Mouse (Mus musculus) monocyte, adult 5-6 weeks (primary cell): Measurements from ENCODE around the gene Camta1. TPM values are rescaled to one million over a fixed set of nuclear protein-coding genes. Genes with fewer than 3 reads are reported as not detected.

Experiments used
- ATAC-seq: fragments of 153-309, 156-312 bp; replicated peaks from 2 replicates; pipeline ENCODE4 v1.8.0; 2017; ENCODE audit warnings: mild to moderate bottlenecking; ENCODE audit not compliant: low TSS enrichment, insufficient number of reproducible peaks, severe bottlenecking, poor library complexity, low FRiP score
- total RNA-seq: library from RNA; stranded (forward); fragments of 200-1000, 200-491, 200-594 nt; gene quantifications from 3 replicates; pipeline ENCODE4 v1.2.3, GENCODE M21; 2017

Gene Camta1
- total RNA-seq, 1 experiment from 2014 or later, result 22.1 TPM

DNA sequence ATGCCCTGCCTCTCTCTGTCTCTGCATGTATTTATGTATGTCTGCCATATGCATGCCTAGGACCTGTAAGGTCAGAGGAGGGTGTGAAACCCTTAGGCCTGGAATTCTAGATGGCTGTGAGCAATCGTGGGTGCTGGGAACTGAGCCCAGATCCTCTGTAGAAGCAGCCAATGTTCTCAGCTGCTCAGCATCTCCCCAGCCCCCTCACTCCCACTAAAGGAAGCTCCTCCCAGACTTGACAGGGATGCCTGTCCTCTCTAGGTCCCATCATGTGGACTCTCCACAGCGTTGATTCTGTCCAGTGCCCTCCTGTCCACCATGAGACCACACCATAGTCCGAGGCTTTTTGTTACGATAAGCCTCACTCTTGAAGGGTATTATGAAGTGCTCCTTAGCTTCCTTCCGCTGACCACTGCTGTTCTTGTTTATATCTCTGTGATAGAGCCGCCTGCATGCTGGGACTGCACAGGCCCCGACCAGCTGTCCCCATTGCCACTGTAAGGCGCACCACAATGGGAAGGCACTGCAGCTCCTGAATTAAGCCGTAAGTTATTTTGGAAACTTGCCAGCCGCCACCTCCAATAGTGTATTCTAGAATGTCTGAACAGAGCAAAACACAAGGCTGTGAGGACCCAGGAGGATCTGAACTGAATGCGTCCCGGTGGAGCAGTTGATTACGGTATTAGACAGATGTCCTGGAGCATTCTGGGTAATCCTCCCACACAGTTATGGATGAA lies 905.1 kb downstream of the Camta1 start:
- no peak for ATAC-seq

DNA sequence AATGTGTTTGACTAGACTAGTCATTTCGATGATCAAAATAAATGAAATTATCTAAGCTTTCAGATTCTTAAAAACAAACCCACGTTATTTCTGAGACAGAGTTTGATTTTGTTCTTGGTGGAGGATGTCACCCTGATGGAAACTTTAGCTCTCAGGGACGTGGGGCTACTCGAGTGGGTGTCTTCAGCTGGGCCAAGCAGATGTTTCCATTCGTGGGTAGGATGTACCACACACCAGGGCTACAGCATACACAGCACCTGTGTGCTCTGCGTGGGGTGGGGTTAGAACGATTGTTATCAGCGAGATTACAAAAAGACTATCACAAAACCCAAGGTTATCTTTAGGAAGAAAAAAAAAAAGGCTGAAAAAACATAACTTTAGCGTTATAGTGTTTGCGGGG lies 910.7 kb downstream of the Camta1 start:
- ATAC-seq, result no peak

DNA sequence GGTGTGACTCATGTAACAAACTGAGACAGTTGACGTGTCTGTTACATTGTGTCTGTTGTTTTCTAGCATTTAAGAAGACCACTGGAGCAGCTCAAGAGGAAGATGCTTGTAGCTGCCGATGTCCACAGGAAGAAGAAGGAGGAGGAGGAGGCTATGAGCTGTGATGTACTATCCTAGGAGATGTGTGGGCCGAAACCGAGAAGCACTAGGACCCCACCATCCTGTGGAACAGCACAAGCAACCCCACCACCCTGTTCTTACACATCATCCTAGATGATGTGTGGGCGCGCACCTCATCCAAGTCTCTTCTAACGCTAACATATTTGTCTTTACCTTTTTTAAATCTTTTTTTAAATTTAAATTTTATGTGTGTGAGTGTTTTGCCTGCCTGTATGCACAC lies 917.0 kb downstream of the Camta1 start:
- no peak for ATAC-seq

DNA sequence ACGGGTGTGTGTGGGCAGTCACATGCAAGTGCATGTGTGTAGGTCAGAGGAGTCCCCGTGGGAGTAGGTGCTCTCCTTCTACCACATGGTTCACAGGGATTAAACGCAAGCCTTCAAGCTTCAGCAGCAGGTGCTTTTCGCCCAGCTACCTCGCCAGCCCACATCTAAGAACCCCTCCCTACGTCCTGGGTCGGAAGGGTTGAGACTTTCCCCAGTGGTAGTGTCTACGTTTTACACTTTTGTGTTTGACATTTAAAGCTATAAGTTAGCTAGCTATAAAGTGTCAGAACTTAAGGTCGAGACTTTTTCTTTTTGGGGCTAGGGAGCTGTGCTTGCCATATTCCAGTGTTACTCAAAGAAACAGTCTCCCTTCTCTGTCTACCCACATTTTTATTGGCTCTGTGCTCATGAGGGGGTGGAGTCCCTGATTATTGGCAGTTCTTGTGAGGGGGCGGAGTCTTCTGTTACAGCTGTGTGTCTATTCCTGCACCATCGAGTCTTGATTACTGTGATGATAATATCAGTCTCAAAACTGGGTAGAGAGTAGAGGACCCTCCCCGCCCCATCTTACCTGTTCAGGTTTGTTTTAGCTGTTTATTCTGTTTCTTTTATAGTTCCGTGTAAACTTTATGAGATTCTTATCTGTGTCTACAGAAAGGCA lies 921.6 kb downstream of the Camta1 start:
- ATAC-seq, result no peak

DNA sequence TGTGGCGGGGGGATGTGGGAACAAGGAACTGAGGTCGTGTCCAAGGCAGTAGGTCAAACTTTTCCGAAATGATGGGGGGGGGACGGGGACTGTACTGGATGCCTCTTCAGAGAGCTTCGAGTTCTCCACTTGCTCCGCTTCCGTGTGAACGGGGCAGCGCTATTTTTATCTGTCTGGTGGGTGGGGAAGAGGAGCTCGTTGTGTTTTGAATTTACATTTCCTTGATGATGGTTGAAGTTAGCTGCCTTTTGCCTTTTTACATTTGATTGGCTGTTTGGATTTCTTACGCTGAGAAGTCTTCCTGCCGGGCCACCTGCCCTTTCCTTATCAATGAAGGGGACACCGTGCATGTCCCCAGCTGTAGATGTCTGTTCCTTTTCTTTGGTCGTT lies 923.6 kb downstream of the Camta1 start:
- no peak for ATAC-seq

DNA sequence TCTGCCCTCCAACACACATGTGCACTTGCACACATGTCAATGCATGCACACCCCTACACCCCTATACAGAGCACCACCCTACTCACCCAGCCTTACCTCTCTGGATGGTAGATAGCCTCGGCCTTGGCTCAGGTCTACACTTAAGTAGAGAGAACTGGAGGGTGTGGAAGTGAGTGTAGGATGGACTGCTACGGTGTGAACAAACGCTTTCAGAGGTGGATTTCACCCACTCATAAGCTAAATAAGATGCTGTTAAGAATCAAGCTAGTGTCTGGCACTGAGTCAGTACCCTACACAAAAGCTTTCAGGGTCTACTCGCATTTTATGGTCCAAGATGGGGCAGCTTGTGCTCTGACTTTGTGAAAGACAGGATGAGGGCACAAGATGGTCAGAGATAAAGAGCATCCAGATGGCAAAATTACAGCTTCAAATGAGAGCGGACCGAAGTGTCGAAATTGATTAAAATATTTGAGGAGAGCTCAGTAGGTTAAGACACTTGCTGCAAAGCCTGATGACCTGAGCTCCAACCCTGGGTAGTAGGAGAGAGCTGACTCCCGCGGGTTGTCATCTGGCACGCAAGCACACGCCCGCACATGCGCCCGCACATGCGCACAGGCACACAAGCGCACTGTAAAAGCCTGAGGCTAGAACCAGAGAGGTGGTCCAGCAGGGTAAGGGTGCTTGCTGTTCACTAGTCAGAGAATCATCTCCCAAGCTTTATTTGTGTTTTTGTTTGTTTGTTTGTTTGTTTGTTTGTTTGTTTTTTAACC lies 924.2 kb downstream of the Camta1 start:
- no peak for ATAC-seq

DNA sequence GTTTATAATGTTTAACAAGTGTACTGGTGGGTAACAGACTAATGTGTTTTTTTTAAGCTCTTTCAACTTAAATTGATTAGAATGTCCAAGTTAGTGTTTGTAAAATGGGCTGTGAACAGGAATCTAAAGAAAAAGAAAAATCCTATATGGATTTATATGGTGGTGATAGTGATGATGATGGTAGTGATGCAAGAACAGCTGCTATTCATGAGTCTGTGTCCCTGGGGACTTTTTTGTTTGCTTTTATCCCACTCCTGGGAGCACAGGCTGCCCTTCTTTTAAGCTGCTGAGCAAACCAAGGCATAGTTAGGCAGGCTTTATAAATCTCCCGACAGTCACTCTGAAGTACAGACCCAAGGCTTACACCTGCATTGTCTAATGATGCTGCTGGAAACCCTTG lies 928.2 kb downstream of the Camta1 start:
- ATAC-seq, result no peak

DNA sequence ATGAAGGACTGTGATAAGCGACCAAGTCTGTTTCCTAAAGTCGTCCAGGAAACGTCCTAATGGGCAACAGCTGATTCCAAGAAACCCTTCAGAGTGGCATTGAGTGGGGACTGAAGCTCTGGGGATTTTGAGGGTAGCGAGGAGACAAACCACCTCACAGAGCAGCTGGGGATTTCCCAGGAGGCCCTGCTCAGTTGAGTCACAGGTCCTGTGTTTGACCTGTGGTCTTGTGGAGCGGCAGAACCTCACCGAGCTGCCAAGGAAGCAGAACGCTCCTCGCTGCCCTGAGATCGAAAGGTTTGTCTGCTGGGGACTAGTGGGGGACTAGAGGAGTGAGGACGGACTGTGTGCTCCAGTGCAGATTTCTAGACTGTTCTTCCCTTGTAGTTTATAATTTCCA lies 933.9 kb downstream of the Camta1 start:
- ATAC-seq, result peak; percentile 37

DNA sequence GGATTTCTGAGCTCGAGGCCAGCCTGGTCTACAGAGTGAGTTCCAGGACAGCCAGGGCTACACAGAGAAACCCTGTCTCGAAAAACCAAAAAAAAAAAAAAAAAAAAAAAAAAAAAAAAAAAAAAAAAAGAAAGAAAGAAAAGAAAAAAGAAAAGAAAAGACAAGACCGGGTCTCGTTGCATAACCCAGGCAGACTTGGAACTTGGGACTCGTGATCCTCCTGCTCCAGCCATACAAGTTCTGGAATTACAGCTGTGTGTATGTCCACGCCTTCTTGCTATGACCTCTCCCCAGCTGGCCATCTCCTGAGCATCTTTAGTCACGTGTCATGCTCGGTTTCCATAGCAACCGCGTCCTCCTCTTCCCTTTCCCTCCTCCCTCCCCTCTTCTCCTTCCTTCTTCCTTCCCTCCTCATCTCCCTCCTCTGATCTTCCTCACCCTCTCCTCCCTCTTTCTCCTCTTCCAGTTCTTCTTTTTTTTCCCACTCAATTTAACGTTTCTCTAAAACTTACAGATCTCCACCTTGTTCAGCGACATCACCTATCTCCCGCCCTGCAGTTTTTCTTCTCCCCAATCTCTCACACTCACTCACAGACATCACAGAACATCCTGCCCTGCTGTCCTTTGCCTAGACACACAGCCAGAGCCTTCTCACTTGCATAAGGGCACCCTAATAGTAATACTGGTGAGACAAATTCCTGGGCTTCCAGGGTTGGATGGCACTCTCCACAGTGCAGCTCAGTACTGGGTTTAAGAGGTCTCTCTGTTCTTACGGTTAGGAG lies 934.6 kb downstream of the Camta1 start:
- no peak for ATAC-seq

DNA sequence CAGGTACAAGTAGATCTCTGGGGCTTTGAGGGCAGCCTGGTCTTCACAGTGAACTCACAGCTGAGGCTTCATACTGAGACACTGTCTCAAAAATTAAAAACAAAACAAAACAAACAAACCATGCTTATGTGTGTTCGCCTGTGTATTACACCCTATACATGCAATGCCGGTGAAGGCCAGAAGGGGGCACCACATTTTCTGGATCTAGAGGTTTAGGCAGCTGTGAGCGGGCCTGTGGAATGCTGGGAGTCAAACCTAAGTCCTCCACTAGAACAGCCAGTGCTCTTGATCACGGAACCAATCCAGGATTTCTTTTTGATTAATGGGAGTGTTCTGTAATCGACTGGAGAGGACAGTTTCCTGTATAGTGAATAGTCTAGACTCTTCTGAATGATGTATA lies 935.8 kb downstream of the Camta1 start:
- no peak for ATAC-seq

DNA sequence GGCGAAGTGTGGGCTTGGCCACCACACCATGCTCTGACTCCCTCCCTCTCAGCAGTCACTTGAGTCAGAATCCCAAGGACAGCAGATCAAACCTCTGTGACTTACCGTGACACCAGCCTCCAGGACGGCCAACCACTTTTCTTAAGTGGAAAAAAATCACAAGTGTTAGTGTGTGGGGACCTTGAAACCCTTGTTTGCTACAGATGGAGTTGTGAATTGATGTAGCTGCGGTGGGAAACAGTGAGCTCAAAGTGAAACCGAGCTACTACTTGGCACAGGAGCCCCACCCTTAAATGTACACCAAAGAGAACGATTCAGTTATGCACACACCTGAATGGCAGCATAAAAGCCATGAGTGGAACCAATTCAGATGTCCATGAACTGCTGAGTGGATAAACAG lies 936.7 kb downstream of the Camta1 start:
- ATAC-seq, result 0 out of 2 replicates have a peak, but pooled peaks have one; percentile 6

DNA sequence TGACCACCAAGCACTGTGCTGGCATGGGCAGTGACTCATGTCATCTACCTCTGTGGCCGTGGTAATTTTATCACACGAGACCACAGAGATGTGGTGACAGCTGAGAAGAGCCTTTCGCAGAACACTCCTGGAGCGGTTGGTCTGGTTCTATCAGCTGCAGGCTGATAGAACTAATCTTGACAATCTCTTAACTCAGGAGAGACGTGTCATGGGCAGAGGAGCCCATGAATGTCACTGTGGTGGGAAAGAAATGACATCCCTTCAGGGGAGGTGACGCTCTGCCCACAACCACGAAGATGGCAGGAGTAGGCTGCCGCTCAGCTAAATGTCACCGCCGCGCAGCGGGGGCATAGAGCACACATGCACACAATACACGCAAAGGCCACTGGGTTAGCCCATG lies 937.4 kb downstream of the Camta1 start:
- peak; percentile 69 for ATAC-seq

DNA sequence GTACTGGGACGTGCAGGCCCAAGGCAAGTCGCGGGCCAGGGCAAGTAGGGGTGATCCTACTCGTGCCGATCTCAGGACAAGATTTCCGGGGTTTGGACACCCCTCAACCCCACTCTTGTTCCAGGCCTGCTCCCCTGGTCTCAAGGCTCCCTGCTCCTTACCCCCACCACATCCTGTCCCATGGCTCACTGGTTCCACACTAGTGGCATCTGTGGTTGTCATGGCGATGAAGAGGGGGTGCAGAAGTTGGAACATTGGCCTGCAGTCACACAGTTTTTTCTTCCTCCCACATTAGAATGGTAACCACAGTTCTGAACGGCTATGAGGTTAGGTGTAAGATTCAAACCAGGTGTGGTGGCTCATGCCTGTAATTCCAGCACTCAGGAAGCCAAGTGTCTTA lies 940.5 kb downstream of the Camta1 start:
- ATAC-seq, result no peak

DNA sequence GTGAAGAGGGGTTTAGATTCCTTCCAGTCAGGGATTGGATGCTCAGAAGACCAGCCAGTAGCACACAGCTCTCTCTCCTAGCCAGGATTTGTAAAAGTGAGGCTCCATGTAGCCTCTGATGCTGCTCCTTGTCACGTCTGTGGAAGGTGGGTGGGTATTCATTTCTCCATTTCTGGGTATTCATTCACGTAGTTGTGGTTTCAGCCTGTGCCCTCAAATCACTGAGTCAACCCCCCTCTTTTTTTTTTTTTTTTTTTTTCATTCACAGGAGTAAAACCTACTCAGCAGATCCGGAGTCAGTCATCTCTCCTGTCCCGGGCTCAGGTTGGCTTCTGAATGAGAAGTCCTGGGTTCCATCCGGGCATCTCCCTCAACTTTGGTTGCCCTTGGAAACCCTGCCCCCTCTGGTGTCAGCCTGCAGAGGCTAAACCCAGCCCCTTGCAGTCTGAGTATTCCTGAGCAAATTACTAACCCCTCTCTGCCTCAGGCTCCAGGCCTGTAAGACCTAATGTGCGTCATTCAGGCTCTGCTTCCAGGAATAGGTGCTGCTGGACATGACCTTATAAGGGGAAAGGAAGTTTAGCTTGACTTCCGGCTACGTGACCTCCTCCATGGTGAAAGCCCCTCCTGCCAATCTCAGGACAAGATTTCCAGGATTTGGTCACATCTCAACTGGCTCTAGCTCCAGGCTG lies 944.2 kb downstream of the Camta1 start:
- ATAC-seq, result no peak

DNA sequence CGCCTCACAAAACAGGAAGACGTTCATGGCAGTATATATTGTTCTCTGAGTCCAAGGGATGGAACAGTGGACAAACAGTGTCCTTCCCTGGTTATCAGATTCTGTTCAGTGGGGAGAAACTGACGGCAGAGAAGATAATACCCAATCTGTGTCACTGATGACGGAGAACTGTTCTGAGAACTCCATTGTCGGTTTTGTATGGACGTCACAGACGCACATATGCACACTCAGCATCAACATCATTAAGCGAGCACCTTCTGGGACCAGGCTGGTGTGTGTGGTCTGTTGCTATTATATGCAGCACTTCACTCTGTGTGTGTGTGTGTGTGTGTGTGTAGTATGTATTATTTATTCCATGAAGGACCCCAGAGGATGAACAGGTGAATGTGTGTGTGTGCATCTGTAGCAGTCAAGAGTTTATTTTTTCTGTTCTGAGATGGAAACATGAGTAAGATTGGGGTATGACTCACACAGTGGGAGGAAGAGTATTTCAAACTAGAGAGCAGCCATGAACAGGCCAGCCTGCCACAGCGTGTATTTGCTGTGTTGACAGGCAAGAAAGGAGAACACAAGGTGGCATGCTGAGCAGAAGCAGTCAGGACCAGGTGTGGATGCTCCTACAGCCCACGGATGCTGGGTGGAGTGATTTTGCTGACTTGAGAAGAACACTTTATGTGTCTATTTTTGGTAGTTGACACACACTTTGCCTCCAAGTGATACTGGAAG lies 946.3 kb downstream of the Camta1 start:
- no peak for ATAC-seq

DNA sequence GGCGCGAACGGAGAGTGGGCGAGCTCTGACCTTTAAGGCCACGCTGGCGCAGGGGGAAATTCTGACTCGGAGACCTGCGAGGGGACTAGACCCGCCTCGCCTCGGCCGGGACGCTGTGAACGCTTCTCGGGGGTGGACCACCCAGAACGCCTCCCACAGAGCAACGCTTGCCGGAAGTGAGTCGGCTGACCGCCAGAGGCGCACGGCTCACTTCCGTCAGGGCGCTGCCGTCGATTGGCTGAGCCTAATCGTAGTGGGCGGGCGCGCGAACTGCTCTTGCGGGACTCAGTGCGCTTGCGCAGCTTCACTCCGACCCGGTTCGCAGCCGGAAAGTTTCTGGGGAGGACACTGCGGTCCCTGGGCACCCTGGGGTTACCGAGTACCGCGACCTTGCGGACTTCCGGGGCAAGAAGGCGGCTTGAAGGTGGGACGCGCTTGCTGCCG lies 947.4 kb downstream of the Camta1 start, which contains the start of the genes Park7 and Tnfrsf9:
TSS of gene Park7 (minus strand) at position 148 of the 444 bp plus-strand sequence.
TSS of gene Tnfrsf9 (plus strand) at position 273 of the 444 bp plus-strand sequence.
- peak; percentile 80 for ATAC-seq

DNA sequence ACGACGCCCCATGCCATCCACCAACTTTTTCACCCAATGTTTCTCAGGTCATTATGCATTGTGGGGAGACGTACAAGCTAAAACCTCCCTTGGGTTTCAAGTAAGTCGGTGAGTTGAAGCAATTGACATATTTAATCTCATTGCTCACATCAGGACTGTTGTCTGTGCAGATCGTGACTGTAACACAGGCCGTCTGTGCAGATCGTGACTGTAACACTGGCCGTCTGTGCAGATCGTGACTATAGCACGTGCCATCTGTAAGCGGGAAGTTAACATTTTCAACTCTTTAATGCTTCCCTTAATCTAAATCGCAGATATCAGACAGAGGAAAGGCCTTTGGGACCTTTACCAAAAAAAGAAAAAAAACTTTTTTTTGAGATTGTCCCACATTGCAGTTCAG lies 947.9 kb downstream of the Camta1 start:
- ATAC-seq, result no peak
